16 mouse cellular contexts compared by ENCODE assay signal in genomic region chr5:88561080-88561814, GRCm38 (mm10). TPM values are rescaled to one million over a fixed set of nuclear protein-coding genes. Genes with fewer than 3 reads are reported as not detected.
"Had no signal": no experiment of that assay in that cellular context is flagged by ENCODE, and none has a peak within 500 bp of the region (broad histone marks: within the 10 kb centered on the region; RNA-seq: fewer than 3 reads in every experiment).

No protein-coding gene starts in this region.

- H3K4me3 ChIP-seq: lung, embryonic 15.5 days; megakaryocyte, embryonic 14.5 days; midbrain, embryonic 13.5 days; midbrain, embryonic 15.5 days; neural tube, embryonic 12.5 days had no signal

- DNase-seq: lung, adult 18-20 months; lung, postnatal 14 days; lung, postnatal 36 days; right cerebral cortex, postnatal 14 days; thymus, adult 18-20 months; thymus, postnatal 14 days; thymus, postnatal 36 days had no signal

- H3K9me3 ChIP-seq: lung, embryonic 15.5 days; megakaryocyte, embryonic 14.5 days; midbrain, embryonic 13.5 days; midbrain, embryonic 15.5 days; neural tube, embryonic 12.5 days had no signal

- H3K36me3 ChIP-seq: midbrain, embryonic 15.5 days; neural tube, embryonic 12.5 days had no signal

- H3K27ac ChIP-seq: lung, embryonic 15.5 days; macrophage; midbrain, embryonic 13.5 days; midbrain, embryonic 15.5 days; neural tube, embryonic 12.5 days had no signal

- ATAC-seq: lung, postnatal 0 days; midbrain, embryonic 13.5 days; midbrain, embryonic 15.5 days had no signal

- H3K9ac ChIP-seq: lung, embryonic 15.5 days; midbrain, embryonic 13.5 days; midbrain, embryonic 15.5 days; neural tube, embryonic 12.5 days had no signal

- H3K27me3 ChIP-seq: lung, embryonic 15.5 days; megakaryocyte, embryonic 14.5 days; midbrain, embryonic 13.5 days; midbrain, embryonic 15.5 days; neural tube, embryonic 12.5 days had no signal

- H3K4me2 ChIP-seq: lung, embryonic 15.5 days; midbrain, embryonic 11.5 days; midbrain, embryonic 13.5 days; midbrain, embryonic 15.5 days; neural tube, embryonic 12.5 days had no signal

RNA-seq across cellular contexts. Expression of gene Jchain, which starts 33.6 kb away (rescaled TPM):
- polyA plus RNA-seq: lung, embryonic 15.5 days; stomach, embryonic 14.5 days had no signal
